Mouse (Mus musculus) heart, adult 2 months (tissue): Measurements from ENCODE around the gene Gmcl1. TPM values are rescaled to one million over a fixed set of nuclear protein-coding genes. Genes with fewer than 3 reads are reported as not detected.

Experiments
- DNase-seq, 2 experiments: peaks; one replicate each; pipeline ENCODE4 v3.0.0; 2021
- H3K27ac ChIP-seq: fragments of 200-600 bp; 2 replicates; pipeline ENCODE4 v1.8.1; 2022
- H3K27me3 ChIP-seq: fragments of 200-500 bp; 2 replicates; pipeline ENCODE4 v1.6.1; 2012; ENCODE audit warnings: mild to moderate bottlenecking, low read length, inconsistent platforms, mixed read lengths; ENCODE audit not compliant: control insufficient read depth, insufficient read depth
- H3K36me3 ChIP-seq: fragments of 200-500 bp; 2 replicates; pipeline ENCODE4 v1.6.1; 2012; ENCODE audit warnings: low read length, inconsistent platforms; ENCODE audit not compliant: control insufficient read depth, insufficient read depth
- H3K4me1 ChIP-seq: fragments of 200-500 bp; 2 replicates; pipeline ENCODE4 v1.6.1; 2011; ENCODE audit warnings: low read length; ENCODE audit not compliant: control insufficient read depth, insufficient read depth
- H3K4me3 ChIP-seq: fragments of 200-600 bp; 2 replicates; pipeline ENCODE4 v1.8.1; 2022
- H3K79me2 ChIP-seq: fragments of 200-500 bp; replicated peaks from 2 replicates; pipeline ENCODE4 v1.6.1; 2012; ENCODE audit warnings: mild to moderate bottlenecking, inconsistent platforms, low read length, moderate library complexity, mixed read lengths; ENCODE audit not compliant: control insufficient read depth, insufficient read depth
- H3K9ac ChIP-seq: fragments of 200-500 bp; 2 replicates; pipeline ENCODE4 v1.6.1; 2012; ENCODE audit warnings: low read depth, mild to moderate bottlenecking, control low read depth, inconsistent platforms, low read length, mixed read lengths
- CTCF ChIP-seq: fragments of 200-600 bp; IDR thresholded peaks from 2 replicates; pipeline ENCODE4 v1.8.1; 2022; ENCODE audit warnings: antibody characterized with exemption, mild to moderate bottlenecking, moderate library complexity
- EP300 ChIP-seq: fragments of 200-500 bp; IDR thresholded peaks from 2 replicates; pipeline ENCODE4 v1.6.1; 2011; ENCODE audit warnings: low read depth, low read length, control low read depth; ENCODE audit not compliant: insufficient read depth
- POLR2A ChIP-seq: fragments of 200-500 bp; IDR thresholded peaks from 2 replicates; pipeline ENCODE4 v1.6.1; 2011; ENCODE audit warnings: mild to moderate bottlenecking, low read depth, low read length, control low read depth; ENCODE audit not compliant: insufficient read depth
- WGBS: fragments of 180-500 bp; shearing (Covaris S2); methylation state at CpG from one replicate; pipeline ENCODE4 v1.1.7; 2018; 5-methylcytosine and 5-hydroxymethylcytosine counted together
- intact Hi-C: fragments of 180-260 bp; cut with DNase I; formaldehyde crosslinking; loops from one replicate; pipeline ENCODE4 v1.15.1; 2025
- polyA plus RNA-seq: library from polyadenylated mRNA; depleted of rRNA; stranded (reverse); fragments of >200 nt; gene quantifications from 2 replicates; pipeline ENCODE4 v1.2.3, GENCODE M21; 2012
- total RNA-seq, 2 experiments: library from RNA; stranded (reverse); gene quantifications; 2 replicates each; pipeline ENCODE4 v1.2.3; 2021

Gmcl1 gene
- total and polyA plus RNA-seq, 3 experiments = 2.7 to 5.0 (median 4.3) TPM

DNA sequence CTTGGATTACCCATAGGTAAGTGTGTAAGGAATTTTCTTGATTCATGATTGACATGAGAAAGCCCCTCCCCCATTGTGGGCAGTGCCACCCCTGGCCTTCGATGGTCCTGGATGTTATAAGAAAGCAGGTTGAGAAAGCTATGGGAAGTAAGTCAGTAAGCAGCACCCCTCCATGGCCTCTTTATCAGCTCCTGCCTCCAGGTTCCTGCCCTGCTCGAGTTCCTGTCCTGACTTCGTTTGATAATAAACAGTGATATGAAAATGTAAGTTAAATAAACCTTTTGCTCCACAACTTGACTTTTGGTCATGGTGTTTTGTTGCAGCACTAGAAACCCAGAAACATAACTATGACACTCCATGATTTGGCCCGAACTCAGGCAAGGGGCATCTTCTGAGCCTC, 16.6 kb upstream of the Gmcl1 start:
- Histone ChIP-seq H3K36me3 (no peaks in the 10 kb centered on the region), H3K4me1 (no peaks in the 10 kb centered on the region), H3K27me3 (no peaks in the 10 kb centered on the region), H3K27ac (no peak overlapping the region), H3K4me3 (no peak overlapping the region), H3K9ac (no peak overlapping the region), H3K79me2 (no peaks in the 10 kb centered on the region)
- WGBS = 48% methylated on average over 4 of the region's 4 CpGs
- TF ChIP-seq EP300 (no peak), POLR2A (no peak), CTCF (no peak)
- DNase-seq = no peak
- intact Hi-C loops = no loop called here

DNA sequence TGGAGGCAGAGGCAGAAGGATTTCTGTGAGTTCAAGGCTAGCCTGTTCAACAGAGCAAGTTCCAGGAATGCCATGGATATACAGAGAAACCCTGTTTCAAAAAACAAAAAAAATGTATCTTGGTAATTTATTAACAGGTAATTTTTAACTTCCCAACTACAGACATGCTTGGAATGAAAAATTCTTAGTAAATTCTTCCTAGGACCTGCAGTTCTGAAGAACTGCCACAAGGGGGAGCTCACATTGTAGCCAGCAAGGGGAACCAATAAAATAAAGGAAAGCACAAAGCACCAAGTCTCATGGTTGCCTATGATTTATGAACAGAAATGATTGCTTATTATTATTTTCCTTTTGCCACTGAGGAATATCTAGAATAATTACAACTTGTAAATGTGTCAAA, 14.0 kb upstream of the Gmcl1 start:
- no peak overlapping the region for H3K9ac ChIP-seq
- no peaks in the 10 kb centered on the region for H3K36me3 ChIP-seq
- peak in 1 of 2 experiments; percentile 41 for DNase-seq
- H3K27me3 ChIP-seq = no peaks in the 10 kb centered on the region
- no peak overlapping the region for H3K27ac ChIP-seq
- TF ChIP-seq EP300 (no peak), POLR2A (no peak), CTCF (no peak; the same call in 1 of the 2 replicates)
- H3K4me3 ChIP-seq = no peak overlapping the region
- intact Hi-C loops = loop anchor here (1.0 kb wide), 2 partner anchors 59 to 175 kb away; no protein-coding TSS in a partner anchor
- no peaks in the 10 kb centered on the region for H3K4me1 ChIP-seq
- H3K79me2 ChIP-seq = no peaks in the 10 kb centered on the region

DNA sequence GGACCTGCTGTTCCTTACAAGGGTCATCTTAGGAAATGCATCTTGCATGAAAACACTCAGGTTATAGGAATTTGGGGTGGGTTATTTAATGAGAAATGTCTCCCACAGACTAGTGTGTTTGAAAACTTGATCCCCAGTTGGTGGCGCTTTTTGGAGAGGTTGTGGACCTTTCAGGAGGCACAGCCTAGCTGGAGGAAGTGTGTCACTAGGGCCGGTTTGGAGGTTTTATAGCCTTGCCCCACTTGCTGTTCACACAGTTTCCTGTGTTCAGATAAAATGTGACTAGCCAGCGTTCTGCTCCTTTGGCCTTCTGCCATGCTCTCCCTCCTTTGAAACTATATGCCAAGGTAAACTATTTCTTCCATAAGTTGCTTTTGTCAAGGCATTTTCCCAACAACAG, 7.5 kb upstream of the Gmcl1 start:
- intact Hi-C loops = no loop called here
- 29% methylated on average over 3 of the region's 3 CpGs for WGBS
- H3K27ac ChIP-seq = no peak overlapping the region
- H3K79me2 ChIP-seq = no peaks in the 10 kb centered on the region
- no peak overlapping the region for H3K9ac ChIP-seq
- TF ChIP-seq CTCF (no peak), EP300 (no peak), POLR2A (no peak)
- H3K36me3 ChIP-seq = no peaks in the 10 kb centered on the region
- H3K4me1 ChIP-seq = no peaks in the 10 kb centered on the region
- H3K27me3 ChIP-seq = no peaks in the 10 kb centered on the region
- no peak overlapping the region for H3K4me3 ChIP-seq
- DNase-seq = no peak

DNA sequence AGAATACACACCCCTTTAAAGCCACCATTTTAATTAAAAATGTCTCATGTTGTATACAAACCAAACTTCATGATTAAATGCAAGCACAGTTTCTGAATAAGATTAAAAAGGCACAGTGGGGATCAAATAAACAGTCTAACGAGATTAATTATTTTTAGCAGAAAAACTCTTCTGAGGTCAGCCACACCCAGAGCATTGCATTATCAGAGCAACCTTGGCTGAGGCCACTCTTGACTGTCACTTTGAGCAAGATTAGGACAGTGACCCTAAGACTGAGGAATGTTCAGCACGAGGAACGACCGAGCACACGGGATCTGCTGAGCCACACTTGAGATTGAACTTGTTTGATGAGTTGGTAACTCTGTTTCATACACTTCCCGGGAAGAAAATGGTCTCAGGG, 3.6 kb upstream of the Gmcl1 start:
- H3K27ac ChIP-seq = no peak overlapping the region
- DNase-seq = no peak
- TF ChIP-seq POLR2A = no peak
- TF ChIP-seq EP300 = no peak
- TF ChIP-seq CTCF = no peak
- no peaks in the 10 kb centered on the region for H3K36me3 ChIP-seq
- no peak overlapping the region for H3K4me3 ChIP-seq
- H3K4me1 ChIP-seq = no peaks in the 10 kb centered on the region
- 50% methylated on average over 6 of the region's 6 CpGs for WGBS
- intact Hi-C loops = no loop called here
- peaks cover 2% of the 10 kb centered on the region; the same call in 1 of the 2 replicates for H3K79me2 ChIP-seq
- no peaks in the 10 kb centered on the region for H3K27me3 ChIP-seq
- H3K9ac ChIP-seq = no peak overlapping the region

DNA sequence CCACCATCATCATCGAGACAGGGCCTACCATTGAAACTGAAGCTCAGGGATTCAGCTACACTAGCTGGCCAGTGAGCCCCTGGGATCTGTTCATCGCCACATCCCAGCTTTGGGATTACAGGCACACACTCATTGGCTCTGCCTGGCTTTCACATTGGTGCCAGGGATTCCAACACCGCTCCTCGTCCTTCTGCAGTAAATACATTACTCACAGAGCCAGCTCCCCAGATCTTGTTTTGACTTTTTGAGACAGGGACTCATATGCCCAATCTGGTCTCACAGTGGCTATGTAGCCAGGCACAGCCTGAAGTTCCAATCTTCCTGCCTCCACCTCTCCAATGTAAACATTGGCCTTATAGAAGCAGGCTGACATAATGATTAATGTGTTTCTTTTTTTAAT, 3.1 kb upstream of the Gmcl1 start:
- Histone ChIP-seq H3K27me3 (no peaks in the 10 kb centered on the region), H3K27ac (no peak overlapping the region), H3K4me3 (no peak overlapping the region), H3K4me1 (no peaks in the 10 kb centered on the region), H3K9ac (no peak overlapping the region), H3K79me2 (peaks cover 2% of the 10 kb centered on the region; the same call in 1 of the 2 replicates), H3K36me3 (no peaks in the 10 kb centered on the region)
- WGBS = 80% methylated on average over 4 of the region's 4 CpGs
- no peak for TF ChIP-seq CTCF
- TF ChIP-seq POLR2A = no peak
- no peak for TF ChIP-seq EP300
- intact Hi-C loops = no loop called here
- no peak for DNase-seq

DNA sequence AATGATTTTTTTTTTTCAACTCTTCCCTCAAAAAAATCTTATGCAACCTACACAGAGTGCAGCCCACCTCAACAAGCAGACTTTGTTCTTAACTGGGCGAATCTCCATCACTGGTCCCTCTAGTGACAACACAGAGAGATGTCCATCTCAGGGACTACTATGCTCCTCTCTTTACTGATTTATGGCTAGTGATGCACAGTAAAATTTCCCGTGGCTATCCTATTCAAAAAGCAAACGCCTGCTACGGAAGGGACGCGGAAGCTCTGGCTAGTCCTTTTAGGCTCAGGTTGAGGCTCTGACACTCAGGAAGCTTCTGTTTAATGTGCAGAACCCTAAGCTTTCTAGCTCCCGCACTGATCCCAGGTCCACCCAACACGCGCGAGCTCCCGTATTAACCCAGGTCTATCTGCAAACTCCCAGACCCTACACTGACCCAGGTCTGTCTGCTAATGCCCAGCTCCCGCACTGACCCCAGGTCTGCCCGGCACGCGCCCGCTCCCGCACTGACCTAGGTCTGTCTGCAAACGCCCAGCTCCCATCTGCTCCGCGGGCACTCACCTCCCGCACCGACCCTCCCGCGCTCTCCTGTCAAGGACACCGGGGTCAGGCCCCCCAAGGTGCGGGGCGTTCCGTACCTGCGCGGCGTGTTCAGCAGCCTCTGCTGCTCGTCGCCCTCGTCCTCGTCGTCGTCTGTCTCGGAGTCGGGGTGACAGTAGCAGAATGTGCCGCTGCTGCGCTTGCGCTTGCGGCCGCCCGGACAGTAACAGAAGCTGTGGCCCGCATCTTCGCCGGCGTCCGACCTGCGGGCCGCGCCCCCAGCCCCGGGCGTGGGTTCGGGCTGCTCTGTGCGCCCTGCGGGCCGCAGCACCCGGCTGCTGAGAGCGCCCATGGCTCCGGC, 658 bp downstream of the Gmcl1 start:
- no peaks in the 10 kb centered on the region for H3K4me1 ChIP-seq
- peak overlapping the region; percentile 75 for H3K27ac ChIP-seq
- peak overlapping the region; percentile 90 for H3K4me3 ChIP-seq
- H3K9ac ChIP-seq = peak overlapping the region; percentile 87
- H3K27me3 ChIP-seq = no peaks in the 10 kb centered on the region
- intact Hi-C loops = loop anchor here (5.0 kb wide), 1 partner anchor 50 kb away; the partner anchor contains the start of gene Snrnp27
- no peaks in the 10 kb centered on the region for H3K36me3 ChIP-seq
- TF ChIP-seq POLR2A (no peak), CTCF (no peak), EP300 (no peak)
- DNase-seq = no peak
- H3K79me2 ChIP-seq = peaks cover 4% of the 10 kb centered on the region
- under 1% methylated on average over 62 of the region's 62 CpGs for WGBS
